Mouse (Mus musculus) lung, postnatal 4 days (tissue): ENCODE measurements around the gene Fnbp1.

Source experiments
- DNase-seq, 2 experiments: peaks; one replicate each; pipeline ENCODE4 v3.0.0; 2021

The Fnbp1 gene

DNA sequence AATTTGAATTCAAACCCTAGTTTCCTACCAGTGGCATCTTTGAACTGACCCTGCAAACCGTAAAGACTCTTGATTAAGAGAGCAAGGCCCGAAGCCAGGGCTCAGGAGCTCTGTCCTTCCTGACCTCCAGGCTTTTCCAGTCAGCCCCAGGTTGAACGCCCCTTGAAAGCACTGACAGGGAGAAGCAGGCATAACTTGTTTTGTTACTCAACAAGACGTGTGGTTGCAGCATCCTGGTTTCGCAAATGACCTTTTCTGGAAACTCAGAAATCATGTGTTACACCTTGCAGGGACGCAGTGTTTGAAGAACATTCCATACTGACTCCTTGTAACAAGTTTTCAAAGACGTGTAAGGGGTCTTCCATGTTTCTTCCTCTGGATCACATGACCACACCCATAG, 5.2 kb upstream of the Fnbp1 start:
- peak; percentile 50 to 62 for DNase-seq

DNA sequence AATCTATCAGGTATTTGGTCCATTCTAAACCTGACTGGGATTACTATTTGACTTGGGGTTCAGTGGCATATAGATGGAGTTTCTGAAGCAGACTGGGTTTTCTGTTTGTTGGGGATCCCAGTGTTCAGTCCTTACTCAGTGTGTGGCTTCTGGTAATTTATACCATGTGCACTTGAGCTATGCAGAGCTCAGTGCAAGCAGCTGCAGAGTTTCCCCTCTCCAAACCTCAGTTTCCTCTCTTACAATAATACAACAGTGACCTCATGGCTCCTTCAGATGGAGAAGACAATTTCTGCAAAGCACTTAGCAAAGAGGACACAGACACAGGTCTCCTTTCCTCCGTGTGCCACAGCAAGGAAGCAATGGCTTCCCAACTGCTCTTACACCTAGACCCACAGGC, 3.1 kb upstream of the Fnbp1 start:
- no peak for DNase-seq

DNA sequence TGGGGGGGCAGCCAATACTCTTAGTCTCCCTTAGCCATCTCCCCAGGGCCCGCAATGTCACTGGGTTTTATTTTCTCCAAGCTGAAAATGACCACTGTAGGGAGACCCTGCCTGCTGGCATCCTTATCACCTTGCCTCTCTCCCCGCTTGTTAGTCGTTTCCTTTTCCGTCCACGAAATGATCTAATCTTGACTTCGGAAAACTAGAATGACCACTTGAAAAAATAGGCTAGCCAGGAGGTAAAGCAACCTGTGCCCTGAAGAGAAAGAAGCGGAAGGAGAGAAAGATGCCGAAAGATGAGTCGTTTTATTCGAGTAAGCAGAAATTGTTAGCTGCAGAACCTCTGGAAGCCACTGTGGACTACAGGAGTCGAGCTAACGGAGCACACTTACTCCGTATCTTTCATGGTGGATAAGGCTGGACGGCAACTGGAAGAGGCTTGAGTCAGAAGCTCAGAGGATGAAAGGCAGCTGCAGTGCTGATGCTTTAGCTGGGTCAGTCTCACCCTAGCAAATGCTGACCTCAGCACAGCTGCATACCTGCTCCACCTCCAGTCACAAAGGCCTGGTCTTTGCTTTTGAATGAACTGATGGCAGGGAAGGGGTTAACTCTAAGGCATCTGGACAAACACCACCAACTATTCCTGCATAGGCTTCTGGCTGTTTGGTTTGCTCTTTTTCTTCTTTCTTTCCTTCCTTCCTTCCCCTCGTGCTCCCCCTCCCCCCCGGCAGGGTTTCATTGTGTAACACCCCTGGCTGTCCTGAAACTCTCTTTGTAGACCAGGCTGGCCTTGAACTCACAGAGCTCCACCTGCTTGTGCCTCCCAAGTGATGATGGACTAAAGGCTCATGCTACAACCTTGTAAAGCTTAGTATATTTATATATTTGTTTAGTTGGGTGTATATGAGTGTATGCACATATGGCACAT, 2.2 kb upstream of the Fnbp1 start:
- no peak for DNase-seq

DNA sequence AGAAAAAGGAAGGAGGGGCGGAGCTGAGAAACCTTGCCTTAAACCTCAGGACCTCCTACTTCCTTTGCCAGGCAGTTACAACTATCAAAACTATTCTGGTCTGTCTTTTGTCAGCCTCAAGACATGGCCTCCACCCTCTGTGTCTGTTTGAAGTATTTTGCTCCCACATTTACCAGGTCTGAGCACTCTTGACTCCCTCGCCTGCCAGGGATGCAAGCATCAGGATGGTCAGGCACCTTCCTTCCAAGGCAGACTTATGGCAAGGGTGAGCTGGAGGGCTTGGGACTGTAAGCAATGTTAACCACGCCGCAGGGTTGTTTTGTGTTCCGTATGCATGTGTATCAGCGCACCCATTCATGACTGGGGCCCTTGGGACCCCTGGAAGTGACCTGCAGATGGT, 1.5 kb upstream of the Fnbp1 start:
- DNase-seq = no peak

DNA sequence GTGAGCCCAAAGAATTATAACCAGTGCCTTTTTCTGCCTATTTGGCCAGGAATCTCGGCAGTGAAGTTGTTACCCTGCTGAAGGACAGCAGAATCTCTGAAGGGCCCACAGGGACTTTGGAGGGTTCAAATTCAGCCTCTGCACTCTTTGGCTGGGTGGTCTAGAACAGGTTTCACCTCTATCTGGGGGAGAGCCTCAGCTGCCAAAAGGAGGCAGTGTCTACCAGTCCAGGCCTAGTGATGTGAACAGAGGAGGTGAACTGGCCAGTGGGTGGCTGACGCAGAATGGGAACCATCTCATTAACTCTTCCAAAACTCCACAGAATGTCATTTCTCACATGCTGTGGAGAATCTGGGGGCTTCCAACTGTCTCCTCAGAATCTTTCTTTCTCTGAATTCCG, 697 bp upstream of the Fnbp1 start:
- peak; percentile 26 to 38 for DNase-seq

DNA sequence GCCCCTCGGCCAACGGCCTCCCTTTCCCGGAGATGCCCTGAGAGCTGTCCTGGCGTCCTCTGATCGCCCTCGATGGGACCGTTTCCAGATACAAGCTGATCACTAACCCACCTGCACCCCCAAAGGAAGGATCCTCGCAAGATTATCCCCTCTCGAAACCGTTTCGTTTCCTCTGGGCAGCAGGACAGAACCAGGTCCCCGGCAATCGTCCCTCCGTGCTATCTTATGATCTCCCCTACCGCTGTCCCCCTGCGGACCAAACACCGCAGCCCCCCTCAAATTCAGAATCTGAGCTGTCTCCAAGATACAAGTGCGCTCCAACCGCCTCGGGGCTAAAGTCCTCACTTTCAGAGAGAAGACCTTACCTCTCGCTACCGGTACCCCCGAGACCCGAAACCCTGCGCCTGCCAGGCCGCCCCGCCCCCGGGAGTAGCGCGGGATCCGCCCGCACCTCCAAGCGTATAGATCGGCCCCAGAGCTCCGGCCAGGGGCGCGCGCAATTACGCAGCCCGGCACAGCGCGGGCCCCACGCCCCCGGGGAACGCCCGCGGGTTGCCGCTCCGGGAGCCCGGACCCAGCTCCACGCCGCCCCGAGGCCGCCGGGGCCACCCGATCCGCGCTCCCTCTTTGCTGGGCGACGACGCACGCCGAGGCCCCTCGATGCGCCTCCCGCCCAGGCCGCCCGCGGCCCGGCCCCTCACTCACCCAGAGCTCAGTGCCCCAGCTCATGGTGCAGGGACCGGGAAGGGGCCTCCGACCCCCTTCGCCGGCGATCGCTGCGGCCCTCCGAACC, 538 bp downstream of the Fnbp1 start:
- peak in 1 of 2 experiments; percentile 36 for DNase-seq

DNA sequence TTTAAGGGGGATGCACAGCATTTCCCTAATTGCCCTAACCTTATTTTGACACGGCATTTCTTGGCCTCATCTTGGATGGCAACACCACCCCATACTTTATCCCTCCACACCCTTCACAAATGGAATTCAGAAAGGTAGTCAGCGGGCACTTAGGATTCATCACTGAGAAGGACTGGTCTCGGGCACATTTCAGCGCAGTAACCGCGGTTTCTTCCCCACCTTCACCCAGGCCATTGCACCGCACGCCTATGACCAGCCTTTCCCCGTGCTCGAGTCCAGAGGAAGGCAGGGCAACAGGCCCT, 1.1 kb downstream of the Fnbp1 start:
- DNase-seq = peak in 1 of 2 experiments; percentile 34

DNA sequence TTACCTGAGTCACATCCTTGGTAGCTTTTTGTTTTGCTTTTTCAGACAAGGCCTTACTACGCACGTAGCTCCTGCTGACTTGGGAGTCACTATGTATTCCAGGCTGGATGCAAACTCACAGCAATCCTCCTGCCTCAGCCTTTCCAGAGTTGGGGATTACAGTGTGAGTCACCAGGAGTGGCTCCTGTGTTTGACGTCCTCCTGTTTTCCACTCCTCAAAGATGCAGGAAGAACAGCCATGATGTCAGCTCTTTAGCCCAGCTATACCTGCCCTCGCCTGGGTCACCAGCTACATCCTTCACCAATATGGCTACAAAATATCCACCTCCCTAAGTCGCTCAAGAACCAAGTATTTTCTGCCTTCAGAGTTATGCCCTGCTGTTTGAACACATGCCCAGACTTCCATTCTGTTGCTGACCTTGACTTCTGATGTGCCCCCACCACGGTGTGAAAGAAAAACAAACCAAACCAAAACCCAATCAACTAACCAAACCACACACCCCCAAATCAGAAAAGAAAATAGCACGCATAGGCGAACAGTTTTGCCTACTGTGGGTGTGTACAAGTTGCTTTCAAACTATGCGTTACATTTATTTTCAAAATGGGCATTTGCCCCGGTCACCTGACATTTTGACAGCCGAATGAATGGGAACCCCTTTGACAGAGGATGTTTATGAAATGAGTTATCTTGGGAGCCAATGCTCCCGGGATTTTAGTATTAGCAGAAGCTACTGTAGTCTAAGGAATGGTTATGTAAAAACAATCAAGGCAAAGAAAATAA, 1.6 kb downstream of the Fnbp1 start:
- DNase-seq = no peak

DNA sequence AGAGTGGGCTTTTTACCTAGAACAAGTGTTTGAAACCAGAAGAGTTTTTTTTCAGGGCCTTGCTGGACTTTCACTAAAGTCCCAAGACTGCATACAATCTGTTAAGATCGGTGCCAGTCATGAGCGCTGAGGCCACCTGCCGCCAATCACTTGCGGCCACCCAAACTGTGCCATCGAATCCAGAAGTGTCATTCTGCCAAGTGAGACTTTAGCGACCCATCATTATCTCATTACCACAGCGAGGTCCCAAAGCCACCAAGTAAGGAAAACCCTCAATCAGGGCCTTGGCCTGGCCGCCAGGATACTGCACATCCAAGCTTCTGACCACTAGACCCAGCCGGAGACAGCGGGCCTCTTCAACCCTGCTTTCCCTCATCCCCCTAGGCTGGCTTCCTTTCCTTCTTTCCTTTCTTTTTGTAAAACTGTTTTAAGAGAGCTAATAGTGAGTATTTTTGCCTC, 2.6 kb downstream of the Fnbp1 start:
- DNase-seq = no peak

DNA sequence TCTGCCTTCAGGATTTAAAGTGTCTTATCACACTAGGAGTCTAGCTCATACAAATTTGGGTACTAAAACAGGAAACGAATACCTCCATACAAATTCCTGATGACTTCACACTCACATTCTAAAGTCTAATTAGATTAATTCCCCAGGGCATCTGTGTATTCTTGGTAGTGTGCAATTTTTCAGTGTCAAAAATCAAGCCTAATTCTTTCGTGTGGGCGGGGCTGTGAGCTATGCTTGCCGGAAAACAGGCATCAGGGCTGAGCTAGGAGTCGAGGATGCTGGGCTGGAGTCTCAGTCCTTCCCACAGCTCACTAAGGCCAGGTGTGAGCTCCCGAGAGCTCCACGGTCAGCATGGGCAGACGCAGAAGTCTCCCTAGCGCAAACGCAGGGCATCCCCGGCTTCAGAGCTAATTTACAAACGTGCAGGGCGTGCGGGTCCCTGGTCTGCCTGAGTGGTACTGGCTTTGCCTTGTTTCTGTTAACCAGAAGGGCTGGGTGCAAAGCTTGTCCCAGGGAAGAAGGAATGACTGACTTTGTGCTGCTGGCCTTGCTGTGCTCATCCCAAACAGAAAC, 4.7 kb downstream of the Fnbp1 start:
- DNase-seq = no peak

DNA sequence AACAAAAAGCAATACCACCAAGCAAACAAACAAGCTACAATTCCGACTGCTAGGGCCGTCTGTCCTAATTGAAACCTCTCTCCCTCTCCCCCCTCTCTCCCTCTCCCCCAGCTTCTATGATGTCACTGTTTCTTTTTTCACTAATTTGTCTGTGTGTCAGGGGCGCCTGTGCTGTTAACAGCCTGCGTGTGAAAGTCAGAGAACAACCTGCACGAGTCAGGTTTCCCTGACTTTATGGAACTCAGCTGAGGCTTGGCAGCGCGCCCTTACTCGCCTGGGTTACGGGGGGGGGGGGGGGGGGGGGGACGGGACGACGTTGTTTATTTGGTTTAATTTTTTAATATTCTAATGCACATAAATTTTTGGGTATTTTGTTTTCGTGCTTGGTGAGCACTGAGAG, 5.5 kb downstream of the Fnbp1 start:
- no peak for DNase-seq

DNA sequence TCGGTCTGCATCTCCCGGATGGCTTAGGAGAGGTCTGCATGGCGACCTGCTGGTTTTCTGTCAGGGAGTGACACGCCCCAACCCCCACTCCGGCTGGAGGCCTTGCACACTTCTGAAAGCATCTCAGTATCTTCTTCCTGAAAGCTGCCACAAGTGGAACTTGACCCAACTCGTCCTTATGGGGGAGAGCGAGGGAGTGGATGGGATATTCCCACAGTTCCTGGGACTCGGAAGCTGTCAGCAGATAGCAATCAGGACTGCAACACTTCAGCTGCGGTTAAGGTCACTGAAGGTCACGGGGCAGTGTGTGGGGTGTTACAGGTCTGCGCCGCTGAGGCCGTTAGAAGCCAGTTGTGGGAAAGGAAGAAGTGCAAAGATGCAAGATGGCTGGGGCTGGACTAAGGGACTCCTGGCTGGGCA, 6.3 kb downstream of the Fnbp1 start:
- DNase-seq = peak in 1 of 2 experiments; percentile 31

DNA sequence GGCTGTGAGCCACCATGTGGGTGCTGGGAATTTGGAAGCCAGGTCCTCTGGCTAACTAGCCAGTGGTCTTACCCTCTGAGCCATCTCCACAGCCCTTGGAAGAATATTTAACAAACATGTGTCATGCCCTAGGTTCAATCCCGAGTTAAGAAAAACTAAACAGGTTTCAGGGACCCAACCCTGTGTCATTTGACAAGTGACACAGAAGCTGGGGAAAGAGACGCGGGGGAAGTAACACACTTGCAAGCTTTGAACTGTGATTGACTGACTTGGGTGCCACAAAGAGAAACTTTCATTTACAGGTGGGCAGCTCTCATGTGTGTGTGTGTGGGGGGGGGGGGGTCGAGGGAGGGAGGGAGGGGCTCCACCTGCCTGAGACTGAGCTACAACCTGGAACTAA, 7.8 kb downstream of the Fnbp1 start:
- no peak for DNase-seq

DNA sequence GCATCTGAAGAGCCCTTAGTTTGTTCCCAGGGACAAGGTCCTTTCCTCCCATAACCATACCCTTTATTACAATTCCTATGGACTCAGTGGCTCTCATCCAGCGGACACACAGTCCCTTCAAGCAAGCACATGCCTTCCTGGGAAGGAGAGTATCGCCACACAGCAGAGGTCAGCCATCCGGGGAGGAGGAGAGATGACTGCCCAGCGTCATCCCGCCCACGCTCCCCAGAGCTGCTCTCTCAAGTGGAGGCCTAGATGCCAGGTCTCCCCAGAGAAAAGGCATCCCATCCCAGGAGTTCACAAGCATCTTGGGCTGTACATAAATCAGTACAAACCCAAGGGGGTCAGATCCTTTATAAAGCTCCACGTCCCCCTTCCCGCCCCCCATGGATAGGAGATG, 9.1 kb downstream of the Fnbp1 start:
- DNase-seq = no peak

DNA sequence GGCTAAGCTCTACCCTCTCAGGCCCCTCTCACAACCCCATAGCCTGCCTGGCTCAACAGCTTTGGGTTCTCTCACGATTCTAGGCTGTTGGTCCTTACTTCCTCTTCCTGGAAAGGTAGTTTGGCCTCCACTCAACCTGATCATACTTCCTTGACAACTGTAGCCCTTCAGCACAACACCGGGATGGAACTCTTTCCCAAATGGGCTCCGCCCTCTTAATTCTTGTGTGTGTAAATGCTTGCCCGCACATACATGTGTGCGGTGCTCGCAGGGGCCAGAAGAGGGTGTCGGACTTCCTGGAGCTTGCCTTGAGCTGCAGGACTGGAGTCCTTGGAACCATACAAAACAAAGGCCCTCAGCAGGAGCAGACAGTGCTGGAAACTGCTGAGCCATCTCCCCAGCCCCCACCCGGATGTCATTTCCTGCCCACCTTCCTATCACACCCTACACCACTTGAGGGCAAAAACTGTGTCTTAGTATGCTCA, 11.0 kb downstream of the Fnbp1 start:
- DNase-seq = peak; percentile 56 to 63

DNA sequence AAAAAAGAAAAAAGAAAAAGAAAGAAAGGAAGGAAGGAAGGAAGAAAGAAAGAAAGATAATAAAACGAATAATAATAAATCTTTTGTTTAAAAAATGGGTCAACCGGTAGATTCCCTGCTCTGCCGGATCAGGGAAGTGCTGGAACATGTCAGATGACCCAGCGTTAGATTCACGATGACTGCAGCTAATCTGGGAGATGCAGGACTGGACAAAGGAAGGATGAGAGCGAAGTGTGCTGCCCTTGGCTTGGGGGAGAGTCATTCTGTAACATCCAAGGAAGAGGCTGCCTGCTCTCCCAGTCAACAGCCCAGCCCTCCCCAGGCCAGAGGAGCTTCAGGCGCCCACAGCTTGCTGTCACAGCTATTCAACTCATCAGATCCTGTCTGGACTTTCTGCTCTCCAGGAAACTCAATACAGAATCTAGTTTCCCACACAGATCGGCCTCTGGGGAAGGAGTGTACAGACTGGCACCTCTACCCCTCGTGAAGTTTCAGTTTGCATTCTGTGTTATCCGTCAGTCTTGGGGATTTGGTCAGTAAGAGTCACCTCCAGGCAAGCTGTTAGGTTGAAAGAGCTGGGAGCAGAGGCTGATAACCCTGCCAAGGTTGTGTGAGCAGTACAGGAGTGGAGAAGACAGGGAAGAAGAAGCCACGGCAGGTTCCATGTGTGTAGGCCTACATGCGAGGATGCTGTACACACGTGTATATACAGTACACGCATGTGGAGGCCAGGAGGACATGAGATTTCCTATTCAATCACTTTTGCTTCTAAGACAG, 11.9 kb downstream of the Fnbp1 start:
- DNase-seq = no peak

DNA sequence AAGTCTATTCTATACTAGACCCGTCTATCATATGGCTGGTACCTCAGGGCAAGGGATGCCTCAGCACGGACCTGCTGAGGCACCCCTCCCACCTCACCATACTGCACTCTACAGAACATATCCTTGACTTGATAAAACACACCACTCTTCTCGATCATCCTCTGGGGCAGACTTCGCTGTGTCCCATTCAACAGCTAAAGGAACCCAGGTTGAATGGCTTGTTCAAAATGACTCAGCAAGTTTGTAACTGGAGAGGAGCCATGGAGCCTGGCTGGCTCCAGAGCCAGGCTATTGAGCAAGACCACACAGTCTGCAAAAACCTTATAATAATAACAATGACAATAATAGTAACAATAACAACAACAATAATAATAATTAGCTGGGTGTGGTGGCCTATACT, 13.9 kb downstream of the Fnbp1 start:
- no peak for DNase-seq

DNA sequence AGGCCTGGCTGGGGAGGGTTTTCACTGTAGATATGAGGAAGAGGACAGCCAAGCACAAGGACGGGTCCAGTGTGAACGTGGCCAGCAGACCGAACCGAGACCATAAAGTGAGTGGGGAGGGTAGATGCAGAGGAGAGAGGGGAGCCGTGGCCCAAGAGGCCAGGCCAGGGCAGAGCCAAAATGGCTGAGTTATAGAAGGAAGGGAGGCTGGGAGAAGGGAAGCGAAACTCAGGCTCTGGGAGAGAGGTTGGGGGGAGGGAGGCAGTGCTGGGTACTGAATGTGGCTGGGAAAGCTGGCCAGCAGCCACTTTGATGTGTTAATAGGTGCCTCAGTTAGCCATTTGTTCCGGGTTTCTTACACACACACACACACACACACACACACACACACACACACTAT, 14.6 kb downstream of the Fnbp1 start:
- no peak for DNase-seq

DNA sequence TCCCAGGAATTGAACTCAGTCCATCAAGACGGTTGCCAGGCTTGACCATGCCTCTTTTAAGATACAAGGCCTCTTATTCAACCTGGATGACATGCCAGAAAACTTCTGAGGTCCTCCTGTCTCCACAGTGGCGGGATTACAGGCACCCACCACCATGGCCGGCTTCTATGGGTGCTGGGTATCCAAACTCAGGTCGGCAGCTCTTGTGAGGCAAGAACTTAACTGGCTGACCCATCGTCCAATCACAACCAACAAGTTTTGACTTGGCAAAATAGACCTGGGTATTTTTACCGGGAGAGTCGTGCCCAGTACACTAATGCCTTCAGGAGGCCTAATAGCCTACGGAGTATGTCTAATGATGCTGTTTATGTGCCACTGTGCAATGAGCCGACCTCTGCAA, 15.8 kb downstream of the Fnbp1 start:
- DNase-seq = no peak

DNA sequence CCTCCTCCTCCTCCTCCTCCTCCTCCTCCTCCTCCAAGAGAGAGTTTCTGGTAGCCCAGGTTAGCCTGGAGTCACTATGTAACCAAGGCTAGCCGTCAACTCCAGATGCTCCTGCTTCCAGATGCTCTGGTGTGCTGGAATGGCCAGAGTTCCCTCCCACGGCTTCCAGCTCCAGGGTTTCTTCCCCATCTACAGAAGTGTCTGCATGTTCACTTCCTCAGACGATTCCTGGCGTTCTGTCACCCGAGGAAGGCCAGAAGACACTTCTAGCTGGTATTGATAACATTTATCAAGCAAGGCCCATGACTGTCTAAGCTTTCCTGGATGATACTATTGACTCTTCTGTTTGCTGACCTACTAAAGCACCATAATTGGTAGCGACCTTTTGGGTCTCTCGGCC, 16.7 kb downstream of the Fnbp1 start:
- DNase-seq = no peak

DNA sequence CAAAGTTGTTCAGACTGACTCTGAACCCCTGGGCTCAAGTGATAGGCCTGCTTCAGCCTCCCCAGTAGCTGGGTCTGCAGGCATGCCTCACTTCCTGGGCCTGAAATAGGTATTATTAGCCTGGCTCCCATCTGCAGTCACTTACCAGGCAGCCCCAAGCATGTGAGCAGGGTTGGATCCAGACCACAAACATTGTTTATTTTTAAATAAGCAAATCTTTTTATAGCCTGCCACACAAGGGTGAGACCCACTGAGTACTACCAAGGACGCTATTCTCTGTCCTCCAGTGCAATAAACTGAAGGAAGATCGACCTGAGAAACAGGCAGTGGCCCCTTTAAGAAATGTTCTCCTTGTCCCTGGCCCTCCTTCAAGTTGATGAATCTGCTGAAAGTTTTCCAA, 17.1 kb downstream of the Fnbp1 start:
- DNase-seq = no peak

DNA sequence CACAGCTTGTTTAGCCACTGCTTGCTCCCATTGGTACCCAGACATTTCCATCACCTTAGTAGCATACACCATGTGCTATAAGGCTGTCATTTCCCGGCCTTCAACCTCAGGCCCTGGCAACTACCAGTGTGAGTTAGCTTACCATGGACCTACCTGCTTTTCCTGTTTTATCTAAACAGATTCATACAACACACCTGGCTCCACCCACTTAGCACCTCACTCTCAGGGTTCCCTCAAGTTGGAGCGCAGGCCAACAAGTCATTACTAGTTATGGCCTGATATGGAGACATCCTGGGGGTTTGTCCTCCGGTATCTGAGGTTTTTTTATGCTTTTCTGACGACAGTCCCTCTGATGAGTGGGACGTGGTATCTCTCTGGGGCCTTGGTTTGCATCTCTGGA, 18.3 kb downstream of the Fnbp1 start:
- DNase-seq = no peak
